Mouse (Mus musculus) ES-CJ7 (cell line): ENCODE measurements at regions not wholly inside any gene's neighbourhood (a gene's known extent, or its start where the extent isn't known, plus 50 kb on each side); places are given as distances from the start of the nearest gene placed in this dataset.

ENCODE experiments used
- DNase-seq: peaks from one replicate; pipeline ENCODE4 v3.0.0; 2011; ENCODE audit warnings: low read depth, low spot score

DNA sequence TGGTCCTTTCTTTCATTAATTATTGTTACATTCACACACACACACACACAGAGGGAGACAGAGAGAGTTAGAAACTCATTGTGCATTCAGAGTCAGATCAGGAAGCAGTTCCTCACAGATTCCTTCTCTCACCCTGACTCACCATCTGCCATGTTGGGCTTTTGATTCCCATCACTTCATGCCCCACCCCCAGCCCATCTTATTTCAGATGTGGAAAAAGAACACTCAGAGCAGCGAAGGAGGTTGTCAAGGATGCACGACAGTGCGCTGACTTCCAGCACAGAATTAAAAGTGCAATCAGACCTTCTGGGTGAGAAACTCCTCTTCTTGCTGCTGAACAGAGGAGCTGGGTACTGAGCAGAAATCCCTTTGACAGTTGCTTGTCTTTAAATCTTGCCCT is 438.8 kb upstream of the Kdm8 start:
- no peak for DNase-seq

GRCm38 (mm10) chr7:125019259-125019658 is 425.2 kb upstream of the Kdm8 start:
- DNase-seq, result no peak

DNA sequence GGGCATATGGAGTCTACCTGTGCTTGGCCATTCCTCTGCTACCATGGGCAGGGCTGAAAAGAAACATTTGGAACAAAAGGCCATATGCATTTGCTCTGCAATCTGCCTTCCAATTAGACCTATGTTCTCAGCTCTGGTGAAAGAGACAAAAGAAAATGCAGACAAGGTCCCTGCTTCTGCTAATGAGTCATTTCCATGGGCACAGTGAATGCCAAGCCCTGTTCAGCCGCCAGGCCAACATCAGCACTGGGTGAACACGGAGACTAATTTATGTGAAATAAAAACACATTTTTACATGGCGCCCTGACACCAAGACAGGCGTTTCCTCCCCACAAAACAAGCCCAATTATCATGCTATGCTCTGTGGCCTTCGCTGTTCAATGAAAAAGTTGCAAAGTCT is 419.5 kb upstream of the Kdm8 start:
- DNase-seq, result no peak

- no peak for DNase-seq
Observed at GRCm38 (mm10) chr7:125033778-125034177, 410.7 kb upstream of the Kdm8 start.

- DNase-seq, result no peak
Observed at GRCm38 (mm10) chr7:125034196-125034595, 410.3 kb upstream of the Kdm8 start.

DNA sequence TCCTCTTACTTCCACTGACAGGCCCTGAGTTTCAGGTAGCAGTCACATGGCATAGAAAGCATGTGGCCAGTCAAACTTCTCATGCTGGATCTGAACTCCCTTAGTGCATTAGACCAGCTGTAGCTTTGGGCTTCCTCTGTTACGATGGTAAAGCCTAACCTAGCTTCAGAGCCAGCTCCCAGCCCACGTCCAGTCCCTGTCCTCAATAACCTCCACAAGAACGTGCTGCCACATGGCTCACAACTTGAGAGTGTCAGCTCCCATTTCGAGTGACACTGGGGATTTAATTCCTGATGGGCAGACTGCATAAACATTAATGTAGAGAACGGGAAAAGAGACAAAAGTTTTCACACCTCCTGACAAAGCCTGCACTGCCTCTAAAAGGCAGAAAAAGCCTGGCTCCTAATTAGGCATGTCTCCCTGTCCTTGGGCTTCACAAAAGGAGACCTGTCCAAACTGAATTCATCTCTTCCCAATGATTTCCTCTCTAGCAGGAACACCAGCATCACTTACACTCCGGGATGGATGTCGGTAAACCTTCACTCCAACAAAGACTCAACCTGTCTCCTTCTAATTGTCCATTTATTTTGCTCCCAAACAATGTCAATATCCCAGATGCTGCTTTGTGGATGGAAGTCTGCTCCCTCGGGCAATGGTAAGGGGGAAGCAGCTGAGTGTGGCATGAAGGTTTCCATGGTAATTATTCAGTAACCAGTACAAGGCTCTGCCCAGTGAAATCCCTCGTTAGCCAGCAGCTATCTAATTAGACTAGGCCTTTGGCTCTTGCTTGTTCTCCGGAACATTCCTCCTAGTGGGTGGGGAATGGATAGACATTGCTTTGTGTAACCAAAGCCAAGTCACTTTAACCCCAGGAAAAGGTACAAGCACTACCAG is 408.1 kb upstream of the Kdm8 start:
- no peak for DNase-seq

GRCm38 (mm10) chr7:125038840-125039239 is 405.6 kb upstream of the Kdm8 start:
- no peak for DNase-seq

DNA sequence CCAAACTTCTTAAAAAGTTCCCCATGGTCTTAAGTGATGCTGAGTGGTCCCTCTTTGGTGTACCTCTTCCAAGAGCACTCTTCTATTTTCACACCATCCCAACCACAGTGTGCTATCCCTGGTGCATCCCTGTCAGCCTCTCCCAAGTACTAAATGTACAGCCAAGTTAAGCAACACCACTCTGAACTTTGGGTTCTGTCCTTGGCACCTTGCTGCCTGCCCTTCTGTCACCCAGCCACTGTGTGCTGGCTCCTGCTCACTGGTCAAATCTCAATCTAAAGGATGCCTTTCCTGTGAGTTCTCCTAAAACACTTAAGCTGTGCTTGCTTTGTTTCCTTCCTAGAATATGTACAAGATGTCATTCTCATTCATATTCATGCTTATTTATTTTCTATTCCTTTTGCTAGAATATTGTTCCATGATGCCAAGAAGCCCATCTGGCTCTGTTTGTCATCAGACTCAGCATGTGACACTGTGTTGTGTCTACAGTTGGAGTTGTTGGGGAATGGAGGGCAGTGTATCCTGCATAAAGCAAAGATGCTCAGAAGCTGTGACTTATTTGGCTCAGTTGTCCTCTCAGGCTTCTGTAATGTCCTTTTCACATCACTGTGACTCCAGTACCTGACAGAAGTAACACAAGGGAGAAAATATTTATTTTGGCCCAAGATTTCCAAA is 388.4 kb upstream of the Kdm8 start:
- no peak for DNase-seq

DNA sequence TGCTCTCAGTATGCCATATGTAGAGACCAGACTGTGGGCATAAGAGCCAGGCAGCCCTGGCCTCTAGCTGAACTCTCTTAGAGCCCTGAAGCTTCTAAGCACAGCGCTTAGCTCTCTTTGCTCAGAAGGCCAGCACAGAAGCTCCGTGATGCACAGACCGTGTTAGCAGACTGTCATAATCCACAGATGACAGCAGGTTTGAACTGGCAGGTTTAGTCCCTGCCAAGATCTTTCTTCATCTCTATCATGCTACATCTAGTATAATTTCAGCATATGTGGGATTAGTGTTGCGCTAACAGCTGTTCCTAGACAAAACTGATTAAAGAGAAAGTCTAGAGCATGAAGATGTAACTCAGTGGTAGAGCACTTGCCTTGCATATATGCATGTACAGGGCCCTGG is 342.0 kb upstream of the Kdm8 start:
- no peak for DNase-seq

DNA sequence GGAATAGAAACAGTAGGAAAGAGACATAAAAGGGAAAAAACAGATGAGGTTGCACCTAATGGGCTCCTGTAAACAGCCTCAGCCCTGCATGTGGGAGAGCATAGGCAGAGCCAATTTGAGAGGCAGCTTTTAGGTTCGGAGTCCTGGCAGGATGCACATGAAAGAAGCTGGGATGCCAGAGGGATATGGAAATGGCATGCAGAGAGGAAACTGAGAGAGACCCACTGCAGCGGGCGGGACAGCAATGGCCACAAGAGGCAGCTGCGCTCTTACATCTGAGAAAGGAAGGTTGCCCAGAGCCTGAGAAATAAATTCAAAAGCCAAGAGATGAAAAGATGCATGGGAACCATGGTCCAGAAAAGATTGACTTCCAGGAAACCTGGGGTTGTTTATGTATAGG is 340.5 kb upstream of the Kdm8 start:
- peak; percentile 2 for DNase-seq

- no peak for DNase-seq
Observed at GRCm38 (mm10) chr7:125112820-125113273, 331.6 kb upstream of the Kdm8 start.

- DNase-seq, result no peak
Observed at GRCm38 (mm10) chr7:125115322-125115996, 329.0 kb upstream of the Kdm8 start.

- DNase-seq, result no peak
Observed at GRCm38 (mm10) chr7:125117173-125117572, 327.3 kb upstream of the Kdm8 start.

GRCm38 (mm10) chr7:125129187-125129586 is 315.3 kb upstream of the Kdm8 start:
- no peak for DNase-seq

DNA sequence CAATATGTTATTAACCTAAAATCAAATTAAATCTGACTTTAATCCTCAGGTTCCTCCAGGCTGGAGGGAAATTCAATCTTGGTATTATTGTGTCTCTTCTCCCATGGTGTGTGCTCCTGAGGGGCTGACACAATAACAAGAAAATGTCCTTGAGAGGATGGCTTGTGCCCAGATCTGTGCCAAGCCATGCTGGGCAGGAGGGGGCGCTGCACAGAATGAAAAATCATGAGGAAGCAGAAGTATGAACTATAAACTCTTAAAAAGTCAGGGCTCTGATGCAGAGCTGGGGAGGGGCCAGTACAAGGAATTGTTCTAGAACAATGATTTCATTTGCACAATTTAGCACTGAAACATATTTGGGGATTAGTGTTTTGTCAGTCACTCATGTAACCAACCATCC is 312.5 kb upstream of the Kdm8 start:
- no peak for DNase-seq

DNA sequence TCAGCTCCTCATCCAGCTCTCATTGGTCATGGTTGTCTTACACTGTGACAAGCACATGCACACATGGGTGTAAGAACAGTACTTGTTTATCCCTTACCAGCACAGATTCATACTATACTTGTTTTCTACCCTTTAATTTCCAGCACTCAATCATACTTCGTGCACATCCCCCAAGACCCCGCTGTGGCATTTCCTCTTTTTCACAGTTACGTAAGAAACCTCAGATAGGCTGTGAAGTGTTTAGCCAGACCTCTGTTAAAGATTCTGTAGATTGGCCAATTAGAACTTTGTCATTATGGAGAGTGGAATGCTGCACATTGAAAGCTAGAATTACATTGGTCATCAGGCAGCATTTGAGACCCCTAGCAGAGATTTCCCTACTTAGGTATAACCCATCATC is 305.9 kb upstream of the Kdm8 start:
- DNase-seq, result no peak

DNA sequence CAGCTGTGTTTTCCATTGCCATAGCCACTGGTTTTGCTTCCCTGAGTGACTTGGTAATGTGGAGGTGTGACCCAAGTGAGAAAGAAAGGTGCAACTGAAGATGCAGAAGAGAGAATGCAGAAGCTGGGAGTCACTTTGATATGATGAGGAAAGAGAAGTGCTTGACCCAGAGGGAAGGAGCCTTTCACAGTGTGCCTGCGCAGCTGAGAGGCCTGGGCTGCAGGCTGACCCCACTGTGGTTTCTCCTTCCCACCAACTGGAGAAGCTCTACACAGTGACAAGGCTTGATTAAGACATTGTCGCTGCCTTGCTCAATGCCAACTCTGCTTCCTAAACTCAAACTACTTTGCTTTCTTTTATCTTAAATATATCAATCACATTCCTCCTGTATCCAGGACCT is 305.3 kb upstream of the Kdm8 start:
- no peak for DNase-seq

DNA sequence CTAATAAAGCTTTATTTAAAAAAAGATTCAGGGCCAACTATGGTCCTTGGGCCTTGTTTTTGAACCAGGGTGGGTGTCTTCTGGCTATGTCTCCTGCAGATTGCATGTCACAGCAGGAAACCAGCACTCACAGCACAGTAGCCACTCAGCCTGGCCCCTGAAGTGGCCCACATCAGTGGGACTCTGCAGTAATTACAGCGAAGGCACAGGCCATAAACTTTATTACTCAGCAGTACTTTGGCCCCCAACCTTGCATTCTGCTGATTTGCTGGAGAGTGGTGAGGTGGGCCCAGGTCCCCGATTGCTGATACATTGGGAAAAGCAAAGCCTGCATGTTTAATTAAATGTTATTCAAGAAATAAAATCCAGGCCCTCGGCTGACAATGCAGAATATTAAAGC is 303.6 kb upstream of the Kdm8 start:
- DNase-seq, result no peak

- no peak for DNase-seq
Observed at GRCm38 (mm10) chr7:125141864-125142263, 302.6 kb upstream of the Kdm8 start.

DNA sequence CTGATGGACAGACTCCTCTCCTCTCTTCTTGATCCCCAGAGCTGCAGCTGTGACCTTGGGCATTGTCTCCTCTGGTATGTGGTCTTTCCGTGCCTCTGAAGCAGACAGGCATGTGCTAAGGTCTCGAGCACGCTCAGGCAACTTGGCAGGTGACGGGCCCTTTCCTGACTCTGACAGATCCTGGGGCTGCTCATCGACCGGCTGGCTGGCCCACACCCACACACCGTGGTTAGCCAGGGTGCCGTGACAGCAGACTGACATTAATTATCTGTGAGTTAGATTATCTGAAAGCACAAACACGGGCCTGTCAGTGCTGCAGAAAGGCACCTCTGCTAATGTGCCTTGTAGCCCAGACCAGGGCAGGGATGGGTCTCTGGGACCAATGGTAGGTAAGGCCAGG is 298.5 kb upstream of the Kdm8 start:
- DNase-seq, result no peak

DNA sequence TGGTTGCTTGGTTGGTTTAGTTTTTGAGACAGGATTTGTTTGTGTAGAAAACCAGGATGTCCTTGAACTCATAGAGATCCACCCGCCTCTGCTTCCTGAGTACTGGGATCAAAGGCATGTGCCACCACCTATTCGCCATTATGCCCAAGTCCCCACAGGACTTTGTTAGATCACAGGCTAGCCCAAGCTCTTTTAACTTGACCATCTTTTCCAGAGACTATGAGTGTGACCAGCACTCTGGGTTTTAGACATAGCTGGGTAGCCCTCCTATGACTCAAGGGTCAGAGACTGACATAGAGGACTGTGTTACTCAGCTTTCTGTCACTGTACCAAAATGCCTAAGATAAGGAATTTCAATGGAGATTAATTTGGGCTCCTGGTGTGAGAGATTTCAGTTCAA is 295.3 kb upstream of the Kdm8 start:
- DNase-seq, result no peak

DNA sequence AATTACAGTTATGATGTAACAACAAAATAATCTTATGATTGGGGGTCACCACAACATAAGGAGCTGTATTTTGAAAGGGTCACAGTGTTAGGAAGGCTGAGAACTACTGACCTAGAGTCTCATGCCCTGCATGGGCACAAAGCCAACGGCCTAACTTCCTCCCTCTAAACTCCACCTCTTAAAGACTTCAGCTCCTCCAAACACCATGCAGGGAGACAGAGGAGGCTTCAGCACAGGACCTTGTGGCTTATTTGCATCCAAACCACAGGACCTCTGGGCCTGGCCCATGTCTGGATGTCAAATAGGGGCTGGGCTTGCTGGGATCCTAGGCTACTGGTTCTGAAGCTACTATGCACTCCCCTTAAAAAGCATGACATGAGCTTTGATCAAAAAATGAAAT is 294.7 kb upstream of the Kdm8 start:
- no peak for DNase-seq

DNA sequence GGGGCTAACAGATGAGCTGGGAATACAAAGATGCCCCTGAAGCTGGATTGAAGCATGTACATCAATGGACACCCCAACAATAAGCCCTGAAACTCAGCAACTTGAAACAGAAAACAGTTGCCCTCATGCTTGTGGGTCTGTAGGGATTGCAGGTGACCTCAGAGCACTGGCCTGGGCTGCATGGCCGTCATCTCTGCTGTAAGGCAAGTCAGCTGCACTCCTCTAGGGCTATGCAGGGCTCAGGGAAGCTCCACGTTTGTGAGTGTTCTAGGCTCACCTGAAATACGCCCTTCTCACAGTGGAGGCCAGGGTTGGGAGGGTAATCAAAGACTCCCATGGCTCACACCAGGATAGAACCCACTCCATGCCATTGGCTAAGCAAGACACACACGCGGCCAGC is 292.2 kb upstream of the Kdm8 start:
- no peak for DNase-seq
